Mouse (Mus musculus) heart, adult 18-20 months (tissue): ENCODE measurements around the gene Btbd2. TPM values are rescaled to one million over a fixed set of nuclear protein-coding genes. Genes with fewer than 3 reads are reported as not detected.

Source experiments
- DNase-seq, 2 experiments: peaks; one replicate each; pipeline ENCODE4 v3.0.0; 2021 to 2022; ENCODE audit warnings: mixed read lengths in 1 of 2
- total RNA-seq, 2 experiments: library from RNA; stranded (reverse); gene quantifications; 2 replicates each; pipeline ENCODE4 v1.2.3; 2021

Gene Btbd2
- total RNA-seq, 2 experiments from 2014 or later: 43.2 to 46.1 TPM

DNA sequence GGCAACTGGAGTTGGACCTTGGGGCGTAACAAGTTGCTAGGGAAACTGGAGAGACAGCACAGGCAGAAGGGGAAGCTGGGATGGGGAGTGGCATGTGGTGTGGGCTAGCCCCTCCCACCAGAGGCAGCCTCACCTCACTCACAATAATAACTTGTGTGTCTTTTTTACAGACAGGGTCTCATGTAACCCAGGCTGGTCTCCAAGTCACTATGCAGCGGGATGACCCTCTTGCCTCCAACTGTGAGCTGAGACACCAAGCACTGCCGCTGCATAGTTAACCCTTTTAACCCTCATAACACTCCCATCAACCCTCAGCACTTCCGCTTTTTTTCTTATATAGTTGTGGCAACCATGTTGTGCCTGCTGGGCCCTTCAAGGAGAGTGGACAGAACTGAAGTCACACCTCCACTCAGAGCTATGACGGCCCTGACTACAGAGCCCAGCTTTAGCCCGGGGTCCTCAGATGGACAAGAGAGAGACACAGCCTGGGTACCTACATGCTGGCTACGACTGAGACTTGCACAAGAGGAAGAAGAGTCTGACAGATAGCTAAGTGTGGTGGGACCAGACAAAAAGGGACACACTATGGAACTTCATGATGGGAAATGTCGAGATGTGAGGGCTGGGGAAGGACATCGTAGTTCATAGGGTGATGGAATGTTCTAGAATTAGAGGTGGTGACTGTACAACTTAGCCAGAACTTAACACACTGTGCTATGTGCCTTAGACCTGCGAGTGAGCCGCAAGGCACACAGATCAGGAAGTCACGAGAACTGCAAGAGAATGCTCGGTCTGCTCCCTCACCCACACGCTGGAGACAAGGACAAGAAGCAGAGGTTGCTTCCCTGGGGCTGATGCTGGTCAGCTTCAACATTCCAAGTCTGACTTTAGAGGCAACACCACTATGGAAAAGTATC is 35.6 kb upstream of the Btbd2 start:
- DNase-seq: peak in 1 of 2 experiments; percentile 66

DNA sequence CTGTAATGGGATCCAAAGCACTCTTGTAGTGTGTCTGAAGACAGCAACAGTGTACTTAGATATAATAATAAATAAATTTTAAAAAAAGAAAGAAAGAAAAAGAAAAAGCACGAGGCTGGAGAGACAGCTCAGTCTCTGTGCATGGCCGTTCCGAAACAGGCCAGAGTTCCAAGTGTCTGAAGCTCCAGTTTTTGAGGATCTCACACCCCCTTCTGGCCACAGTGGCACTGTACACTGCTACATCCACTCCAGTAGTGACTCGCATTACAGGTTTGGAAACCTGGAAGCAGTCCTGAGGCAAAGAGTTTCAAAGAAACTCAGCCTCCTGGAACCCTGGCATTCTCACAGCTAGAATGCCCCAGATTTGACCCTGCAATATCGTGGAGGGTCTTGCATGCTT is 31.0 kb upstream of the Btbd2 start:
- peak; percentile 84 to 86 for DNase-seq

DNA sequence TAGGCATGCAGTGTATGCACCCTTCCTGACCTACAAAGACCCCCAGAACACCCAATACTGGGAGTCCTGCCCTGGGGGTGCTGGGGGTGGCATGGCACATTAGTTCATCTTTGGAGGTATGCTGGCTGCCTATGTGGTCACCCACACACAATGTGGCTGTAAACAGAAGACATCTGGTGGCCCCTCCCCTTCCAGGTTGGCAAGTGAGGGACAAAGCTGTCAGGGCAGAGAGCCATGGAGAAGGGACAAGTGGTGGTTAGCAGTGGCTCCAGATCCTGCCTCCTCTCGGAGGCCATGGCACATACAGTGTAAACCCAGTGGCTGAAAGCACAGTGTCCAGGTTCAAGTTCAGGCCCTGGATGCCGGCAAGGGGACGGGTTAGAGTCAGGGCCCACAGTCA is 29.7 kb upstream of the Btbd2 start:
- no peak for DNase-seq

DNA sequence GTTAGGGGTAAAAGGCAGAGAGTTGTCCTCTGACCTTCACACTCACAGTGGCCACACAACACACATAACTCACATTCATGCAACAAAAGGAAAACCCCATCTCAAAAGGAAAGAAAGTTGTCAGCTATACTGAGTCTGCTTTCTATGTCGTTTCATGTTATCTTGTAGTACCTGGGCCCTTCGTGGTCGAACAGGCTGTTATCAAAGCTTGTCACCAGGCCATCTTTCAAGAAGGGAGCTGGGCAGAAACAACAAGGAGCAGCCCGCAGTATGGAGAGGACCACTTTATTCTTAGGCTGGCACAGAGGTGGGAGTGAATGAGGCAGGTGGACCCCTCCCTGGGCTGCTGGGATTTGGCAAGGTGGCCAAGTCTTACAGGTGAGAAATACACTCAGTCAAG is 28.1 kb upstream of the Btbd2 start:
- no peak for DNase-seq

DNA sequence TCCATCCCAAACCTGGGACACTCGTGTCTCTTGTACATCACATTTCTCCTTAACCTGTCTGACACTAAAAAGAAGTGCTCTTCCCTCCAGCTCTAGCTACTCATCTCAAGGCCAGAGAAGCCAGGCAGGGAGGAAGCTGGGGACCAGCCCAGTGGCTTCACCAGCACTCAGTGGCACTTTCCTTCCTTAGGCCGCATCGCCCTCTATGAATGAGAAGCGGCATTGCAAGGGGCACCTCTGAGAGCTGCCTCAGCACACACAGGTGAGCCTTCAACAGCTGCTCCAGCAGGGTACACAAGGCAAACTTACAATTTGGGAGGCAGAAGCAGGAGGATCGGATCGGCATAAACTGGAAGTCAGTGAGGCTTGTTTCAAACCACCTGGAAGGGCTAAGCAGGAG is 27.3 kb upstream of the Btbd2 start:
- peak; percentile 71 to 81 for DNase-seq

DNA sequence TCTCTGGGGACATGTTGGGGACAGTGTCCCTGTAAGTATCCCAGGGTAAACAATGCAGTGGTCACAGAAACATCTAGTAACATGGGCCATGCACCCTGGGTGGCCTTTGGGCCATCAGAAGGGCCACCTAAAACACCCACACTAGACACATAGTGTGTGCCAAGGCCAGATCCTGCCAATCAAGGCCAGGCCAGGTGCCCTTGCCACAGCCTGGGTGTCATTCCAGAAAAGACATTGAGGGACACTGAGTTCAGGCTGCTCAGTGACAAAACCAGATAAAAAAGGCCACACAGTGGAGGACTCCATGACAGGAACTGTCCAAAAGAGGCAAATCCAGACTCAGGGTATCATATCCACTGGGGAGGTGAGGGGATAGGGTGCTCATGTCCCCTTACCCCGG is 26.8 kb upstream of the Btbd2 start:
- no peak for DNase-seq

DNA sequence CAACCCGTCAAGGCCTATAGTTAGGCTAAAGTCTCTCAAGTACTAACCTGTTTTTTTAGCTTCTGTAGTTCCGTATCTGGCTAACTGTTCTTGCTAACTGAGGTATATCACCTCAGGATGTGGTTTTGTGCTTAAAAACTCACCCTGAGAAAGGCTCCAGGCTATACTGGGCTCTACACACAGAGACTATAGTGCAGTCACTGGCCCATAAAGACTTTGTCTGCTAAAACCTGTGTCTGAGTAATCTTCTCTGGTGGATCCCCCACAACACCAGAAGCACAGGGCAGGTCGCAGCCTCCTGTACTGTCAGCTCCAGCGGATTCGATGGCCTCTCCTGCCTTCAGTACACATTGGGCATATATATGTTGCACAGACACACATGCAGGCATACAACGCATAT is 25.1 kb upstream of the Btbd2 start:
- no peak for DNase-seq

DNA sequence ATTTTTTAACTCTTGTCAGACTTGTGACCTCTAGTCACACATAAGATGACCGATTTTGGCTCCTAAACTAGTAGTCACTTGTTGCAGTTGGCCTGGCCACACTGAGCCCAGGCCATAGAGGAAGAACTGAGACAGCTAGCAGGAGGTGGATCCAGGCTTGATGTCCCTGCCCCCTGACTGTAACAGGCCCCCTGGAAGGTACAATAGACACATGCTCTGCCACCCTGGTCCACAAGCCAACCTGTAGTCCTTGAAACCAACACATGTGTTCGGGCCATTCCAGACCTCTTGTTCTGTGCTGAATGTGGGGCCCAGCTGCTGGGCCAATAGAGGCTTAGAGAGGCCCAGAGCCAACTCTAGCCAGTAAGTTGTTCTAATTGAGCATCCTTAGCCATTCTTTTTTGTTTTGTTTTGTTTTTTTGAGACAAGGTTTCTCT is 23.4 kb upstream of the Btbd2 start:
- DNase-seq: no peak

DNA sequence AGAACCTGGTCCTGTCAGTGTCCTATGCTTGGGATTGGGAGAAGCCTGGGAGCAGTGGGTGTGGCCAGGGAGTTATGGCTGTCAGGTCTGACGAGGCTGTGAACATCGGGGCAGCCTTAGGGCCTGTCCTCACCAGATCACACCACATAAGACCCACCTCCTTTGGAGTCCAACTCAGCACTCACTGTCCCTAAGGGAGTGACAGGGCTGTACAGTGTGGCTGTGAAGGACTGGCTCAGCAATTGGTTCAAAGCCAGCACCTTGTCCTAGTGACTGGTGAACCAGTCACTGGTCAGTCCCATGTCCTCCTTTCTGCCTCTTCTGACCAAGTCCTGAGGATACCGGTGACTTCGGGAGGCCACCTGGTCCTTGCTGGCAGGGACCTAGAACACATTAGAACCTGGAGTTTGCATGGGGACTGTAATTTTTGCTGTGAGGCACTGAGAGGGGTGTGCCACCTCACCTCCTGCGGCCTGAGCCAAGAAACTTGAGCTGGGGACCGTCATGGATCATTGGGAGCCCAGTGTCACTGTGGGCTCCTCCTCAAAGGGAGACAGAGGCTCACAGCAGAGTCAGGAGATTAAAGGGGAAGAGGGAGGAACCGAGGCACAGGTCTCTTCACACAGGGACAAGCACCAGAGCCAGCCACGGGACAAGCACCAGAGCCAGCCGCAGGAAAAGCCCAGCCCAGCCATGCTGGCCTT is 22.8 kb upstream of the Btbd2 start:
- DNase-seq: peak in 1 of 2 experiments; percentile 60

DNA sequence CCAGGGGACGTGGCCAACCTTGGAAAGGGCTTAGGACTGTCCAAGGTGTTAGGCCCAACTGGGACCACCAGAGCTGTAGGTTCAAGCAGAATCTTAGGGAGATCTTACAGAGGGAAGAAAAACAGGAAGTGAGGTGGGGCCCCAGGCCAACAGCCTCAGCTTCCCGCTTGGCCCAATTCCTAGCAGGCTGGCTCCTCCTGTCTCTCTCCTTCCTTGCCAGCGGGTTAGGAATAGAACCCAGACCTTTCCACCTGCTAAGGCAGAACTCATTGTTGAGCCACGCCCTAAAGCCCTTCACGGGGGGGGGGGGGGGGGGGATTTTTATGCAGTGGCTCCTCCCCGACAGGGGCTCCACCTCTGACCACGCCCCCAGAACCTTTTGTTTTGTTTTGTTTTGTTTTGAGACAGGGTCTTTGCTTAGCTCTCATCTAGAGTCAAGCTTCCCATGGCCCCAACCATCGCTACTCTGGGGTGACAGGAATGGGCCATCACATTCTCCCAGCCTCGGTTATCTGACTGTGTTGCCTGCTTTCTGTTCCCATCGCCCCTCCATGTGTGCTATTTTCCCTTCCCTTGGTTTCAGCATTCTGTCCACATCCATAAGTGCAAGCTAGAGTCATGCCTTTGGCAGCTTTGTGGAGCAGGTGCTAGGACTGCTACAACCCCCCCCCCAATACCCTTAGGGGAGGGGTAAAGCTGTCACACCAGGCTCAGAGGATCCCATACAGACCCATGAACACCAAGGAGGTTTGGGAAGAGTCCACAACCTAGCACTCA is 21.9 kb upstream of the Btbd2 start:
- peak; percentile 47 to 80 for DNase-seq

DNA sequence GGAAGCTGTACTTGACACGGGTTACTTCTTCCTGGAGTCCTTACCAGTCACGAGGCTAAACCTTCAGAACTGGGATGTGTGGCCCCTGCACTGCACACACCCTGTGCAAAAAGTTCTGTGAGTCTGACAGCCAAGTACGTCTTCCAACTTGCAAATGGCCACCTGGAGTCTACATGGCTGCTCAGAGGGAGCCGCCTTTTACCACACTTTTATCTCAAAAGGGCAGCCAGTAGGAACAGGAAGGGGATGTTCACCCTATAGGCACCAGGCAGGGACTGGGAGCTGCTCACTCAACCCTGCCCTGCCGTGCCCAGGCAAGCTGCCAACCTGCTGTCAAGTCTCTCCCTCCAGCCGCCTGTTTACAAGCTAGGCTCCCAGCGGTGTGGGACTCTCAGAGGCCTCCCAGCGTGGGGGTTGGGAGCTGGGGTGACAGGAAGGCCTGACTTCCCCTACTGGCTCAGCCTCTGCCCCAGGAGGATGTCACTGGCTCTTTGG is 21.1 kb upstream of the Btbd2 start, which contains the start of gene Mknk2:
Gene Mknk2 (minus strand): TSS at position 171 of the 495 bp plus-strand sequence.
- DNase-seq: peak; percentile 94 to 98

DNA sequence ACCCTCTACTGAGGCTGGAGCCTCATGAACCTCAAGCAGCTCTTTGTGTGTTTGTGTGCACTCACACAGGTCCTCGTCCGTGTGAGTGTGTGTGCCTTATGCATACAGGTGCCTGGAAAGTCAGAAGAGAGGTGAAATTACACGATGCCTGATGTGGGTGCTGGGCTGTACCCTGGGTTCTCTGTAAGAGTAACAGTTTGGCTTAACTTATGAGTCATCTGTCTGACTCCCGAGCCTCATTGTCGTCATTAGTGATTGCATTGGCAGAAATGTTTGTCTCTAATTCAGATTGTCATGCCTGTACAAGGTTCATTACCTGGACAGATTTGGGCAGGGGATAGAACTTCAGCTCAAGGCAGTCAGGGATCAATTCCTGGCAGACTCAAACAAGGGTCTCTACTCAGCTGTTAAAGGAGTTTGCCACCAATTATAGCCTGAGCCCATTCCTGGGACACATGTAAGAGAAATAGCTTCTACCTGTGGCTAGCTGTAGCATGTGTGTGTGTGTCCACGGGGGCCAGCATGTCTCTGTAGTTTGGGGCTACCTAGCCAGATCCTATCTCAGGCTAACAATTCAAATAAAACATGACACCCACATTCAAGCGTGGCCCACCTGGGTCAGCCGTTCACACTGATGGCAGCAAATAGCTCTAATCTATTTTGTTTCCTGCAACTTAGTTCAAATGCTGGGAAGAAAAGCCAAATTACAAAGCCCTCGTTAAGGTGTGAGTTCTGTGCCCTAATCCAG is 20.4 kb upstream of the Btbd2 start:
- DNase-seq: peak in 1 of 2 experiments; percentile 47

DNA sequence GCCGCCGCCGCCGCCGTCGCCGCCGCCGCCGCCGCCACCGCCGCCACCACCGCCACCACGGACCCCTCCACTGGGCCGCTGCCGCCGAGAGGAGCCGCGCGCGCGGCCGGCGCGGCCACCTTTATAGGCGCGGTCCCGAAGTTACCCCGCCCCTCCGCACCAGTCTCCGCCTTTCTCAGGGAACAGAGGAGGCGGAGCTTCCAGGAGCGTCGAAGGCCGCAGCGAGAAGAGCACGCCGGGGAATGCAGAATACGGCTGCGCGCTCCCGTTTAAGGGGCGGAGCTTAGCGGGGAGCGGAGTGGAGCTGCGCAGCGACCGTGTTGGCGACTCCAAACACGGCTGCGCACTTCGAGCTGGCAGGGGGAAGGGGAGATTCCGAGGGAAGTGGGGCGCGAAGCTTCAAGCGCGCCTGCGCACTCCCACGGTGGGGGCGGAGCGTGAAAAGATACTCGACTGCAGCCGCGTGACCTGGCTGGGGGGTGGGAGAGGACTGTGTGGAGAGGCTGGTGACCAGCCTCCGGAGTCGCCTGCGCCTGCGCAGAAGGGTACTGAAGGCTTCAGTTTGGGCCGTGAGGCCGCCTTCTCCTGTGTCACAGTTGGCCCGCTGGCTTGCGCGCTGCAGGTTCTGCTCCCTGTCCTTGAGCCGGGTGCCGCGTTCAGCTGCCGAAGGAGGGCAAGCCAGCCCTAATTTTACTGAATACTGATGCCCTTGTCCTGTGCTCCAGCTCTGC is 19.5 kb upstream of the Btbd2 start:
- peak; percentile 99 to 100 for DNase-seq

DNA sequence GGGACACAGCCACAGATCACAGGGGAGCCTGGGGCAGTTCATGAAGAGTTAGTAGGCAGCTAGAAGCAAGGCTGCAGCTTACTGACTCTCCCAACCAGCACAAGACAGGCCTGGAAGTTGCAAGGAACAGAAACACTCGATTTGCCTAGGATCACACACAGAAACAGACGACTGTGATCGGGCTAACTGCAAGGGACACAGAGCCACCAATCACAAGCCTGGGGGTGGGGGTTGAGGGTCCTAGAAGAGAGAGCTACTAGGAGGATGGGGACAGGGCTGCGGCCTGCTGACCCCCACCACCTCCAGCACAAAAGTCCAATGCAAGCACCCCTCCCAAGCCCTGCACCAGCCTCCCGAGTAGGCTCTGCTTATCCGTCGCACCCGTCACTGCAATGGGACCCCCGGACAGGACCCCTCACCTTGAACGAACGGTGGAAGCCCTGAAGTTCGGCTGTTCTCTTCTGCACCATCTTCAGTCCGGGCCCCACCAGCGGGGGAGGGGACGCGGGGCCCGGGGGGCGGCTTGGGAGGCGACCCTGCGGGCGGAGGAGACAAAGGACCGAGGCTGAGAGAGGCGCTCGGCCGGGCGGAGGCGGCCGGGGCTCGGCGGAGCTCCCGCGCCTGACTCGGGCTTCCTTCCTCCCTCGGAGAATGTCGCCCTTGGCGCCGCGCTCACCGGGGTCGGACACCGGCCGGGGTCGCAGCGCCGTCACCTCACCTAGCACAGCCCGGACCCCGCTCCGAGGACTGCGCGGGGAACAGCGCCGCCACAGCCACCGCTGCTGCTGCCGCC is 18.7 kb upstream of the Btbd2 start:
- DNase-seq: peak in 1 of 2 experiments; percentile 67

DNA sequence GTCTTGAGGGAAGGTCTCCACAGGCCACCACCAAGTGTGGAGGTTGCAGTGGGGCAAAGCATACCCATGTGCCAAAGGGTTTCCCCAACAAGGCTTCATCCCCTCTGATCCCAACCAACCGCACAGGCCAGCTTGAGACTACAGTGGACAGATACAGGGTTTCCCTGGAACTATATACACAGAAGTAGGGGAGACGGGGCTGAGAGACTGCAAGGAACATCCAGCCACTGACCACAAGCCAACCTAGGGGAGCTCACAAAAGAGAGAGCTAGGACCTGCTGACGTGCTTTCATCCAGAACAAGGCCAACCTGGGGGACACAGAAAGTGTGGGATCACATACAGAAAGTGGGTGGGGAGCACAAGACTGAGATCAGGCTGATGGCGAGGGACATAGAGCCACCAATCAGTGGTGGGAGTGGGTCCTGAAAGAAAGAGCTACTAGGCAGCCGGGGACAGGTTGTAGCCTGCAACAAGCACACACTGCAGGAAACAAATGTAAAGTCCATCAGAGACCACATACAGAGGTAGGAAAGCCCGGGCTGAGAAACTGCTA is 18.1 kb upstream of the Btbd2 start:
- no peak for DNase-seq

DNA sequence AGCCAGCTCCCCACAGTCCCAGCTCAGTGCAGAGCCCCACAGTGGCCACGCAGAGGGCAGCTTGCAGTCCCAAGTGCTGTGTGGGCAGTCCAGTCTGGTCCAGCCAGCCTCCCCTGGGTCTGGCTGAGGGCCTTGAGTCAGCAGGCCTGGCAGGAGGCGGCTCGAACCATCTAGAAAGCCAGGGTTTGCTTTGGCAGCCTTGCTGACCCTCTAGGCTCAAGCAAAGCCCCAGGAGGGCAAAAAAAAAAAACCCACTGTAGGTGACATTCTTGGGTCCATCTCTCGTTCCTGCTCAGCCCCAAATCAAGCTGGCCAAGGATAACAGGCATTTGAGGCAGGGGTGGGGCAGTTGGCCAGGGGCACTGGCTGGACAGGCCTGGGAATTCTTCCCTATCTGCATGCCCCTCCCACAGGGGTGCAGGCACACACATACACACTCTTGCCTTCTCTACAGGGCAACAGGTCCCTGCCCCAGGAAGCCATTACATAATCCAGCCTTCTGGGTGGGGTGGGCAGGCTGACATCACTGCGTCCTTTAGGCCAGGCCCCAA is 17.4 kb upstream of the Btbd2 start:
- peak; percentile 82 to 89 for DNase-seq

DNA sequence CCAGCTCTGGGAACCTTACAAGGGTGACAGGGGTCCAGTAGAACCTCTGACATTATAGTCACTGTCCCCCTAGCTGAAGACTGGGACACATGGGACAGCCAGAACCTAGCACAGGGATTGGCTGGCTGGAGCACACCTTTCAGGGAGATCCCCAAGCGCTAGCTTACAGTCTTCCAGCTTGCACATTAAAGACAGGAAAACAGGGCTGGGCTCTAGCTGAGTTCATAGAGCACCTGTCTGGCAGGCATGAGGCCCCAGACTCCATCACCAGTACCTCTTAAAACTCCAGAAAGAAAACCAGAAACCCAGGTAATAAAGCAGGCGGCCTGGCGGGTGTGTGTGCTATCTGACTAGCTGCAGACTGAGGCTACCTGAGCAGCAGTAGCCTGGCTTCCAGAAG is 16.8 kb upstream of the Btbd2 start:
- DNase-seq: no peak

DNA sequence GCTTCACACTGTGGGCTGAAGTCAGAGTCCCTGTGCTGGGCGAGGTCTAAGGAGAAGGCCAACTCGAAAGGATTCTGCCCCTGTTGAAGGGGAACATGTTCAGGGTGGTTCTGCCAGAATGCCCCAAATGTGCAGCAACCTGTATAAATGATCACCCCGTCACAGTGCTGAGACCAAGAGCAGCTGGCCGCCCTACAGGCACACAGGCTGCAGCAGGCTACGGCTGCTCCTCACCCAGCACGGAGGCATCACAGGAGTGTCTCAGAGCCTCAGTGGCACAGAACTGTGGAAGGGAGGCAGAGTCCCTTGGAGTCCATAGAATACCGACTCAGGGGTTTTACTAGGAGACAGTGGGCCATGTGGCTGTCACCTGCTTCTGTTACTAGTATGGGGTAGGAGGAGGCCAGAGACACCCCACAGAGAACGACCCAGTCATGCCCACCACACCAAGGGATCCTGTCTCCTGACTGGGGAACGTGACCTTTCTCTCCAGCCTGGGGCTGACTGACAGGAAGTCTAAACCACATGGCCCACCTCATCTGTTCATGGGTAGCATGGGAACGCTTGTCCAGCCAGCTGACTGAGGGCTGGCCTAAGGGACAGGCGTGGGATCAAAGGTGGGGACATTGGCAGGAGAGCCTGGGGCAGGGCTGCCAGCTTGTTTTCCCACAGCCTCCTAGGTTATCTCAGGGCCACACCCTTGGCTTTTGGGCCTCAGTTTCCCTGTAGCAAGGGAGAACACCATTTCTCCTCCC is 15.2 kb upstream of the Btbd2 start:
- DNase-seq: peak; percentile 66 to 74

DNA sequence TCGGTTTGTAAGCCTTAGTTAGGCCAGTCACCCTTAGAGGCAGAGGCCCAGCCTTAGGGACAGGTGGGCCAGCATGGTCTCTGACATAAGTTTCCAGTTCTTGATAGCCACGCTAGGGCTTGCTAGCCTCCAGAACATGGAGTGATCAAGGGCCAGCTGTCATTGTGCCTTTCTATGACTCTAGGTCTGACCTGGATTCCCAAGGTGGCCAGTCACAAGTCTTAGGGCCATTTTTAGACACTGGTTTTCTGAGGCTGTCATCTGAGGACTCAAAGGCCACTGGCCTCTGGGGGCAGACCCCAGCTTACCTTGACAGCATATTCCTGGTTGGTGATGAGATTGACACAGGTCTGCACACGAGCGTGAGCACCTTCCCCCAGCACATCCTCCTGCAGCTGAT is 14.4 kb upstream of the Btbd2 start:
- no peak for DNase-seq
